Mouse (Mus musculus): Measurements from ENCODE around the gene Tnpo1. TPM values are rescaled to one million over a fixed set of nuclear protein-coding genes. Genes with fewer than 3 reads are reported as not detected.
A peak's percentile ranks its signal among the peaks of the same experiment; 100 is the strongest.

Gene Tnpo1
- polyA plus RNA-seq, 1 experiment: 157 TPM

GRCm38 (mm10) chr13:98896434-98897126, 29.6 kb downstream of the Tnpo1 start:
- Histone ChIP-seq H3K27ac (ENCODE audit: insufficient read depth, low read length) (no peak overlapping the region), H3K4me3 (ENCODE audit: insufficient read depth, low read length) (no peak overlapping the region), H3K4me1 (ENCODE audit: control insufficient read depth, insufficient read depth, low read length) (peaks cover 7% of the 10 kb centered on the region)
- no peak for TF ChIP-seq POLR2A (IDR thresholded peaks at IDR 0.05; ENCODE audit: low read depth, low read length)
- TF ChIP-seq CTCF (IDR thresholded peaks at IDR 0.05; ENCODE audit: borderline replicate concordance, insufficient read depth, low read length): no peak

GRCm38 (mm10) chr13:98896013-98896412, 30.2 kb downstream of the Tnpo1 start:
- Histone ChIP-seq H3K27ac (ENCODE audit: insufficient read depth, low read length) (no peak overlapping the region), H3K4me1 (ENCODE audit: control insufficient read depth, insufficient read depth, low read length) (peaks cover 7% of the 10 kb centered on the region), H3K4me3 (ENCODE audit: insufficient read depth, low read length) (no peak overlapping the region)
- TF ChIP-seq CTCF (IDR thresholded peaks at IDR 0.05; ENCODE audit: borderline replicate concordance, insufficient read depth, low read length) (no peak), POLR2A (IDR thresholded peaks at IDR 0.05; ENCODE audit: low read depth, low read length) (no peak)

DNA sequence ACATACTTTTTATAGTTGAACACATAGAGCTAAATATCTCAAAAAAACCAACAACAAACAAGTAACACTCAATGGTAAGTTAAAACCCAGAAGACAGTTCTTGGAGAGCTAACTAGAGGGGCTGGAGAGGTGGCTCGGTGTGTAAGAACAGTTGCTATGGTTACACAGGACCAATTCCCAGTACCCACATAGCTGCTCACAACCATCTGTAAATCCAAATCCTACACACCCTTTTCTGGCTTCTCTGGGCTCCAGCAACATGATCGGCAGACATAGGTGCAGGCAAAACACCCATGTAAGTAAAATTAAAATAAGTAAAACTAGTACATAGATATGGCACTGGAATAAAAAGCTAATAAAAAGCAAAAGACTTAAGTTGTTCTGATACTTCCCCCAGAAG, 31.3 kb downstream of the Tnpo1 start:
- Histone ChIP-seq H3K4me1 (ENCODE audit: control insufficient read depth, insufficient read depth, low read length) (peaks cover 7% of the 10 kb centered on the region), H3K27ac (ENCODE audit: insufficient read depth, low read length) (no peak overlapping the region), H3K4me3 (ENCODE audit: insufficient read depth, low read length) (no peak overlapping the region)
- TF ChIP-seq CTCF (IDR thresholded peaks at IDR 0.05; ENCODE audit: borderline replicate concordance, insufficient read depth, low read length) (no peak), POLR2A (IDR thresholded peaks at IDR 0.05; ENCODE audit: low read depth, low read length) (no peak)

GRCm38 (mm10) chr13:98891443-98891842, 34.7 kb downstream of the Tnpo1 start:
- H3K27ac ChIP-seq (ENCODE audit: insufficient read depth, low read length): peak overlapping the region; percentile 1; the same call in 1 of the 2 replicates
- H3K4me1 ChIP-seq (ENCODE audit: control insufficient read depth, insufficient read depth, low read length): peaks cover 9% of the 10 kb centered on the region
- H3K4me3 ChIP-seq (ENCODE audit: insufficient read depth, low read length): no peak overlapping the region
- TF ChIP-seq POLR2A (IDR thresholded peaks at IDR 0.05; ENCODE audit: low read depth, low read length) (no peak), CTCF (IDR thresholded peaks at IDR 0.05; ENCODE audit: borderline replicate concordance, insufficient read depth, low read length) (no peak)

DNA sequence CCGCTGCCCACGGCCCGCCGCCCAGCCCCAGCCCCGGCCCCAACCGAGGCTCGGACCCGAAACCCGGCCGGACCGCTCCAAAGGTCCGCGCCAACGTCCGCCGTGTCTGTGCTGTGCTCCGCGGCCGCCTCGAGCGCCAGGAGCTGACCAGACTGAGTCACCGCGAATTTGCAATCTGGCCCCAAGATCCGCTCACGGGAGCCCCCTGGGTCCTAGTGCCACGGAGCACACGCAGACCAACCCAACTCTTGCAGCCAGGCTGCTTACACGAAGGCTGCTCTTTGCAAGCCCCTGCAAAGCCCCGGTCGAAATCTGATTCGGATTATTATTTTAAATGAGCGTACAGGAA, 35.3 kb downstream of the Tnpo1 start:
- Histone ChIP-seq H3K4me3 (ENCODE audit: insufficient read depth, low read length) (peak overlapping the region; percentile 46), H3K27ac (ENCODE audit: insufficient read depth, low read length) (peak overlapping the region; percentile 53), H3K4me1 (ENCODE audit: control insufficient read depth, insufficient read depth, low read length) (peaks cover 9% of the 10 kb centered on the region)
- TF ChIP-seq POLR2A (IDR thresholded peaks at IDR 0.05; ENCODE audit: low read depth, low read length) (peak; percentile 81), CTCF (IDR thresholded peaks at IDR 0.05; ENCODE audit: borderline replicate concordance, insufficient read depth, low read length) (no peak)

DNA sequence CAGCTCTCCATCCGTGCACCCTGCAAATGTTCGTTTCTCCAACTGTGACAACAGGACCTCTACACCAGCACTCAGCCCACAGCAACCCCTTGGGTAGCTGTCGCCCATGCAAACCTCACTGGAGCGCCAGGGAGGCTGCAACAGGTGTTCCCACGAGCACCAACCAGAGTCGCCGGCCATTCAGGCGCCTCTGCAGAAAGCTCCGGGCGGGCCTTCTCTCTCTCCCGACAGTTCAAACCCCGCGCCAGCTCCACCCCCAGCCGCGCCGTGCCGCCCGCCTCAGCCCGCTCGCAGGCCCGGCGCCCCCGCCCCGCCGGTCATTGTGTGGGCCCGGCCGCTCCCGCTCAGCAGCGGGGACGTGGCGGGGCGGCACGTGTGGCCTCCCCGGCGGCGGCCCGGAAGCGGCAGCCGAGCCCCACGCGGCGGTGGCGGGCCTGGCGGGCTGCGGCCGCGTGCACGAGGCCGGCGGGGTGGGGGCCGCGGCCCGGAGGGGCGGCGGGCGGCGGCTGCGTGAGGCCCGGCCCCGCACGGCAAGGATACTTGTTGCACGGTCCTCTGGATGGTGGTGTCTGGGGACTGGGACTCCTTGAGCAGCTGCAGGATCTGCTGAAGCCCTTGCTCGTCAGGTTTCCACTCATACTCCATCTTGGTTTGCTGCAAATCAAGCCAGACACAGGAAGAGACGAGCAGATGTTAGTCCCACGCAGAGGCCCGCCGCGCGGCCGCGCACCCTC, 35.9 kb downstream of the Tnpo1 start:
- H3K4me1 ChIP-seq (ENCODE audit: control insufficient read depth, insufficient read depth, low read length): peaks cover 9% of the 10 kb centered on the region
- no peak for TF ChIP-seq CTCF (IDR thresholded peaks at IDR 0.05; ENCODE audit: borderline replicate concordance, insufficient read depth, low read length)
- TF ChIP-seq POLR2A (IDR thresholded peaks at IDR 0.05; ENCODE audit: low read depth, low read length): no peak
- H3K4me3 ChIP-seq (ENCODE audit: insufficient read depth, low read length): peak overlapping the region; percentile 72
- peak overlapping the region; percentile 53 for H3K27ac ChIP-seq (ENCODE audit: insufficient read depth, low read length)

- Histone ChIP-seq H3K4me3 (ENCODE audit: insufficient read depth, low read length) (peak overlapping the region; percentile 20), H3K4me1 (ENCODE audit: control insufficient read depth, insufficient read depth, low read length) (peaks cover 9% of the 10 kb centered on the region), H3K27ac (ENCODE audit: insufficient read depth, low read length) (no peak overlapping the region)
- TF ChIP-seq CTCF (IDR thresholded peaks at IDR 0.05; ENCODE audit: borderline replicate concordance, insufficient read depth, low read length): no peak
- no peak for TF ChIP-seq POLR2A (IDR thresholded peaks at IDR 0.05; ENCODE audit: low read depth, low read length)
These were observed 37.0 kb downstream of the Tnpo1 start for GRCm38 (mm10) chr13:98889211-98889610.

DNA sequence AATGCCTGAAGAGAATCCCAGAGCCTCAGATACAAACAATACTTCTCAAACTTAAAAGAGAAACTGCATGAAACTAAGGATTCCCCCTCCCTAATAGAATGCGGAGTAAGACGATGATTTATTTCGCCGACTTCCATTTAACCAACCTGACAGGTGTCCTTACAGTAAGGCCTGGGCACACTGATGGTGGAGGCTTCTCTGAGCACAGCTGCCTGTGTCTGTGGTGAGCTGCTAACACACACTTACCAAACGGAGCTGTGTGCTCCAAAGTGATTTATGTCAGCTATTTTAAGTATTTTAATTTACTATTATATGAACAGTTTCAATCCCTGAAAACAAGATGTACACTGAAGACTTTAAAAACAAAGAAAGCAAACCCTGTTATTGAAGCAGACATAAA, 42.4 kb downstream of the Tnpo1 start:
- H3K27ac ChIP-seq (ENCODE audit: insufficient read depth, low read length): no peak overlapping the region
- no peak overlapping the region for H3K4me3 ChIP-seq (ENCODE audit: insufficient read depth, low read length)
- TF ChIP-seq CTCF (IDR thresholded peaks at IDR 0.05; ENCODE audit: borderline replicate concordance, insufficient read depth, low read length): no peak
- TF ChIP-seq POLR2A (IDR thresholded peaks at IDR 0.05; ENCODE audit: low read depth, low read length): no peak
- 0 out of 2 replicates have a peak, but pooled peaks cover 3% of the 10 kb centered on the region for H3K4me1 ChIP-seq (ENCODE audit: control insufficient read depth, insufficient read depth, low read length)

- Histone ChIP-seq H3K4me1 (ENCODE audit: control insufficient read depth, insufficient read depth, low read length) (no peaks in the 10 kb centered on the region), H3K27ac (ENCODE audit: insufficient read depth, low read length) (no peak overlapping the region), H3K4me3 (ENCODE audit: insufficient read depth, low read length) (no peak overlapping the region)
- TF ChIP-seq POLR2A (IDR thresholded peaks at IDR 0.05; ENCODE audit: low read depth, low read length): no peak
- no peak for TF ChIP-seq CTCF (IDR thresholded peaks at IDR 0.05; ENCODE audit: borderline replicate concordance, insufficient read depth, low read length)
These were observed 44.2 kb downstream of the Tnpo1 start for GRCm38 (mm10) chr13:98881991-98882390.

DNA sequence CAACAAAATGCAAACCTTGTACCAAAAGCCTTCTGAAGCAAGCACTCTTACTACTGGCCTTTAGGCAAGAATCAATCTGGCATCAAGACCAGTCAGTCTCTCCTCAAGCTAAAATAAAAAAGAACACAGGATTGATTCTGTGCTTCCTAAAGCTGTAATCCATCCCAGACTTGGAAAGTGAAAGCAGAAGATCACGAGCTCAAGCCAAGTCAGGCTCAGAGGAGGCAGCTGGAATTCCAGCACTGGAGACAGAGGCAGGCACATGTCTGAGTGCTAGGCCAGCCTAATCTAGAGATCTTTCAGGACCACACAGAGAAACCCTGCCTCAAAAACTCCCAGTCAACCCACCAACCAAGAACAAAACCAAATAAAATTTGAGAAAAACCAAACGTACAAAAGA, 45.8 kb downstream of the Tnpo1 start:
- Histone ChIP-seq H3K4me3 (ENCODE audit: insufficient read depth, low read length) (no peak overlapping the region), H3K4me1 (ENCODE audit: control insufficient read depth, insufficient read depth, low read length) (no peaks in the 10 kb centered on the region), H3K27ac (ENCODE audit: insufficient read depth, low read length) (no peak overlapping the region)
- no peak for TF ChIP-seq POLR2A (IDR thresholded peaks at IDR 0.05; ENCODE audit: low read depth, low read length)
- no peak for TF ChIP-seq CTCF (IDR thresholded peaks at IDR 0.05; ENCODE audit: borderline replicate concordance, insufficient read depth, low read length)
